Mouse (Mus musculus) T-helper 2 cell (primary cell): ENCODE measurements around the gene Gm42791.

ENCODE experiments used
- in situ Hi-C: fragments of 300-600 bp; cut with MboI, MseI; formaldehyde crosslinking; loops from one replicate; pipeline ENCODE4 v1.15.1; 2025; ENCODE audit warnings: high pct_unique_total_duplicates

Gm42791 gene

GRCm38 (mm10) chr5:148954314-148955060 lies 40.5 kb downstream of the Gm42791 start:
- in situ Hi-C loops, result no loop called here

DNA sequence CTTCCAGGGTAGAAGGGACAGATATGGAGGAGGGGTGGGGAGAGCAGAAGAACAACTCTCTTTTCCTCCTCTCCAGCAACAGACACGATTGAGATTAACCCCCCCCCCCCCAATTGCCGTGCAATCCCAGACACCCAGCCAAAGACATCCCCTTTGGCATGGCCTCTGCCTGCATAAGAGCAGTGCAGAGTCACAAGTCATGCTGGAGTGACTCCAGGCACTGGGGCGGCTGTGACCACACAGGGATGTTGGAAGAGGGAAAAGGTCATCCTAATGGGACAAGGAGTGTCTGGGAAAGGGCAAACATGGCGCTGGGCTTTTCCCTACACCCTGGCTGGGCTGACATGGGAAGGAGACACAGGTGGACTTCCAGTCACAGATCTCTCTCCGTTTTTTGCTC lies 41.8 kb downstream of the Gm42791 start:
- in situ Hi-C loops, result no loop called here

DNA sequence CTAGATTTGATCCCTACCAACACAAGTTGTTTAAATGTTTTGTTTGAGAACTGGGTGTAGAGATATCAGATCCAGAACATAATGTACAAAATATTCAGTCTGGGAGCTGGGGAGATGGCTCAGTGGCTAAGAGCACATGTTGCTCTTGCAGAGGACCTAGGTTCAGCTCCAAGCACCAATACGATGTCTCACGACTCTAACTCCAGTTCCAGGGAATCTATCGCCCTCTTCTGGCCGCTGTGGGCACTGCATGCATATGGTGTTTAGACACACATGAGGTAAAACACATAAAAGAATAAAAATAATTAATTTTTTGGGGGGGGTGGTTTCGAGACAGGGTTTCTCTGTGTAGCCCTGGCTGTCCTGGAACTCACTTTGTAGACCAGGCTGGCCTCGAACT lies 42.5 kb downstream of the Gm42791 start:
- in situ Hi-C loops, result no loop called here

- in situ Hi-C loops, result no loop called here
Measured at GRCm38 (mm10) chr5:148951360-148951759, 43.6 kb downstream of the Gm42791 start.

GRCm38 (mm10) chr5:148950064-148950463 lies 44.9 kb downstream of the Gm42791 start:
- in situ Hi-C loops, result no loop called here

- in situ Hi-C loops, result no loop called here
Measured at GRCm38 (mm10) chr5:148948577-148948976, 46.4 kb downstream of the Gm42791 start.

GRCm38 (mm10) chr5:148947412-148947811 lies 47.5 kb downstream of the Gm42791 start:
- in situ Hi-C loops, result no loop called here

GRCm38 (mm10) chr5:148946787-148947186 lies 48.2 kb downstream of the Gm42791 start:
- in situ Hi-C loops, result no loop called here

- in situ Hi-C loops, result no loop called here
Measured at GRCm38 (mm10) chr5:148945735-148946134, 49.2 kb downstream of the Gm42791 start.

- in situ Hi-C loops, result no loop called here
Measured at GRCm38 (mm10) chr5:148944024-148944423, 50.9 kb downstream of the Gm42791 start.

DNA sequence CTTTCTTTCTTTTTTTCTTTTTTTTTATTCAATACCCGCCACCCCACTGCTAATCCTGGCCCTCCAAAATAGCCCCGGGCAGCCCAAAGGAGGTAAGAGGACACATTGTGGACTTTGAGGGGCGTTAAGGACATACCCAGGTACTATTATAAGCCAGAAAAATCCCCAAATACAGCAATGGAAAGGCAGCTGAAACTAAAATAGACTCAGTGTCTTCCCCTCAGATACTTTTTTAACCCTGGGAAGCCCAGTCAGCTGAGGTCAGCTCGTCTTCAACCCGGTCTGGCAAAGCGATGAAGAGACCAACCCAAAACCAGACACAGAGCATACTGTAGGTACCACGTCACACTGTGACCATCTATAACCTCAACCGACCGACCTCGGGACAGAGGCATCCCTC lies 51.5 kb downstream of the Gm42791 start:
- in situ Hi-C loops, result no loop called here

DNA sequence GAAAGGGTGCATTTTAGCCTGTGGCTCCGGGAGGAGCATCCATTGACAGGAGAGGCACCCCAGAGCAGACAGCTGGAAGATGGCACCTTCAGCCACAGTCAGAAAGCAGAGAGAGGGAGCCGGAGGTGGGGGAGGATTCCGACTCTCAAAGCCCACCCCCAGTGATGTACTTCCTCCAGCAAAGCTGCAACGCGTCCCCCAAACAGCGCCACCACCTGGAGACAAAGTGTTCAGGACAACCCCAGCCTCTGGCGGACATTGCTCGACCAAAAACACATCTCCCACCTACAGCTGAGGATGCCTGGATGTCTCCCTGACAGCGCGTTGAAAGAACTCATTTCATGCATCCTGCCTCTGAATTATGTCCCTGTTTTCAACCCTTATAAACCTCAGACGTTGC lies 52.0 kb downstream of the Gm42791 start:
- in situ Hi-C loops, result no loop called here

- in situ Hi-C loops, result no loop called here
Measured at GRCm38 (mm10) chr5:148942305-148942704, 52.6 kb downstream of the Gm42791 start.

DNA sequence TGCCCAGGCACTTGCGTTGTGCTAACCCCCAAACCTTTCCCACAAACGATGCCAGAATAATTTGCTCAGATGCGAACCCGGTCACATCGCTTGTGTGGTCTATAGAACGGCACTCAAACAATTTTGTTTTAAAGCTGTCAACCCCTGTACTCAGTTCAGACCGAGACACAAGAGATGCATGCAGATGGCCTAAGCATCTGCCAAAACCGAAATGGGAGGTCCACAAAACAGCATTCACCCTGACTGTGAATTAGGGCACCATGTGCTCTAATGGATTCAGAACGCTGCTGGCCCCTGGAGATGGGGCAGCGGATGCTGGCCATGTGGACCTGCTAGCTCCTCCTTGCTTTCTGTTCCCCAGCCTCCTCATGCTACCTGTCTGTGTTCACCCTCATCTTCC lies 53.1 kb downstream of the Gm42791 start:
- in situ Hi-C loops, result no loop called here

GRCm38 (mm10) chr5:148939948-148940382 lies 55.0 kb downstream of the Gm42791 start:
- in situ Hi-C loops, result no loop called here

DNA sequence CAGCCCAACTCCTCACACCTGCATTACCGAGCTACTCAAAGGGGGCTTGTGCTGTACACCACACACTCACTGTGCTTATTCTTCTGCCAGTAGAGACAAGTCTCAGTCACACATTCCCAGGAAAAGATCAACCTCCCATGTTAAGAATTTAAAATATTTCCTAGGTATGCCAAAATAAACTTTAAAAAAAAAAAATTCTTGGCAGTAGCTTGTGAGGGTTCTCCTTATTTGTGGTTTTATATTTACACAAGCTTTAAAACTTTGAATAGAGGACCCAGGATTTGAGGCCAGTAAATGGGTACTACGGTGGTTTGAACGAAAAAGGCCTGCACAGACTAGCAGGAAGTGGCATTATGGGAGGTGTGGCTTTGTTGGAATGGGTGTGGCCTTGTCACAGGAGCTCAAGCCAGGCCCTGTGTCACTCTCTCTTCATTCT lies 58.4 kb downstream of the Gm42791 start:
- in situ Hi-C loops, result no loop called here

GRCm38 (mm10) chr5:148935871-148936270 lies 59.1 kb downstream of the Gm42791 start:
- in situ Hi-C loops, result no loop called here

DNA sequence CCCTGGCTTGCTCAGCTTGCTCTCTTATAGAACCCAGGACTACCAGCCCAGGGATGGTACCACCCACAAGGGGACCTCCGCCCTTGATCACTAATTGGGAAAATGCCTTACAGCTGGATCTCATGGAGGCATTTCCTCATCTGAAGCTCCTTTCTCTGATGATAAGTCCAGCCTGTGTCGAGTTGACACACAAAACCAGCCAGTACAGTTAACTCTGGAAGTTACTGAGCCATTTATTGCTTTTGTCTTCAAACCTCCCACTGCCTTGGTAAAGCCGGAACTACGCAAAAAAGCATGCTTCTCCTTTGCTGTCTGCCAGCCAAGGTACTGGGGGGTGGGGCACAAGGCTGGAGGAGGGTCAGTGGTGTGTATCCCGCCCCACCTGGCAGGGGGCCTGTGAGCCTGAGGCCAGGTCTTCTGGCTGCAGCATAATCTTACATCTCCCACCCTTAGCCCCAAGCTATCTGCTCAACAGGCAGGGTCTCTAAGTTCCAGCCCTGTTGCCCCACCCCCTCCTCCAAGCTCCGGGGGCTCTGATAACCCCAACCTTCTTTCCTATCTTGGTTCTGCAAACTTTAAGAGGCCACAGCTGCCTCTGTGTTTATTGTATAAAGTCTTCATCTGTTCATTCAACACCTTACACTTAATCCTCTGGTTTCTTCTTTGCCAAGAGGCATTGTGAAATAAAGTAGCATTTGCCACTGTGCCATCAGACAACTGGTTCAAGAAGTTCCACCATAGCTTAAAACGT lies 59.7 kb downstream of the Gm42791 start:
- in situ Hi-C loops, result no loop called here

DNA sequence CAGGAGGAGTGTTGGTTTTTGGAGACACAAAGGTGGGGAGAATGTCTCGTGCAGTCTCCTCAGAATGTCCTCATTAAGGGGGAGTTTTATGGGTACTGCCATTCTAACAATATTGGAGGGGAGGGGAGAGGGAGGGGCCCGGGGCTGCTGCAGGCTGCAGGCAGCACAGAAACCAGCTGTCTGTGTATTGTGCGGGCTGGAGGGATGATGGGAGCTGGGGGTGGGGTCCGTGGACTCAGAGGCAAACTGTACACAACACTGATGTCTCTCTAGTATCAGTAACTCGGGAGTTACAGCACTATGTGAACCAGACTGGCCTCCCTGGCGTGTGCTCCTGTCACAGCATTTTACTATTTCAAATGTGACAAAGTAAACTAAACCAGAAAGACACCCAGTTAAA lies 60.5 kb downstream of the Gm42791 start:
- in situ Hi-C loops, result no loop called here

DNA sequence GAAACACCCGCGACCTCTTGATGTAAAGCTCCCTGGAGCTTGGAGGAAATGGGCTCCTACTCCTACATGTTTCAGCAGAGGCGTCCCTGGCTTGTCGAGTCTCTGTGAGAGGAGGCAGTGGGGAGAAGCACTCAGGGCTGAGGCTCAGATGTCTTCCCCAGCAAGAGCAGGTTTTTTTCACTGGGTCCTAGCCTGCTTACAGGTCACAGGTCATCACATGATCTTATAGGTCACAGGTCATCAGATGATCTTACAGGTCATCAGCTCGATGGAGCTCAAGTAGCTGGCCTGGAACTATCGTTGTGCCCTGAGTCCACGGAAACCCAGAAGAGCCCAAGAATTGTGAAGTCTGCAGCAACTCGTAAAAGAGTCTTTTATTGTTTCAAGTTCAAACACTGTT lies 61.2 kb downstream of the Gm42791 start:
- in situ Hi-C loops, result no loop called here

DNA sequence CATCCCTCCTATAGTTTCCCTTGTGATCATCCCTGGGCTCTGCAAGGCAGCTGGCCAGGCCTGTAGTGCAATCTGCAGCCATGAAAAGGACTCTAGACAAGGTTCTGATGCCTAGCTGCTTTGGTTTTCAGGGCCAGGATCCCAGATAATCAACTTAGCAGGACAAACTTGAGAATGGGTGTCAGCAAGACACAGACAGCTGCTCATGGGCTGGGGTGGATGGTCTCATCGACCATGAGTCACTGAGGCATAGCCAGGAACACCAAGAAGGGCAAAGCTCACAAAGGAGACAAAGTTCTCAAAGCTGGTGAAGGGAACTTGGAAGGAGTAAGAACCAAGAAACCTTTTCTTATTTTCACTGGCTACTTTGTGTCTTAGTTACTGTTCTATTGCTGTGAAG lies 63.6 kb downstream of the Gm42791 start:
- in situ Hi-C loops, result no loop called here

DNA sequence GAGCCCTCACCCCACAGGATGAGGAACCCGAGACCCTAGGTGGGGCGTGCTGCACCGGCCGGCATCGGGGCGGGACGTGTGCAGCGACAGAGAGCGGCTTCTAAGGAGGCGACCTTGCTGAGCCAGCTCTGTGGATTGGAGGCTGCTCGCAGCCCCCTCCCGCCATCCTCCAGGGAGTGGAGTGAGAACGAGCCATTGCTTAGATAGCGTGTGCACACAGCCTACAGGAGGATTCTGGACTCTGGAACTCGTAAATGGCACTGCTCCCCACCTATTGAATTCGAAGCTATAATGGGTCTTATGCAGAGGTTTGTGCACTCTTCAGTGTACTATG lies 65.9 kb downstream of the Gm42791 start, which contains the start of gene Katnal1:
Katnal1 (minus strand) TSS at position 205 of the 334 bp plus-strand sequence.
- in situ Hi-C loops, result no loop called here
